Mouse (Mus musculus): ENCODE measurements around the gene Pitpna. TPM values are rescaled to one million over a fixed set of nuclear protein-coding genes. Genes with fewer than 3 reads are reported as not detected.

Pitpna gene
- 68.8 TPM for polyA plus RNA-seq (2014; fragmentation: Illumina TruSeq; extraction: RNeasy Lipid Tissue Mini Kit (QIAGEN cat#74804); ENCODE audit: low read depth, low replicate concordance)

GRCm38 (mm10) chr11:75587493-75588284, at the start of gene Pitpna:
Gene Pitpna, plus strand, starts transcription at chr11:75588097.

GRCm38 (mm10) chr11:75630645-75631229, 42.8 kb downstream of the Pitpna start, which contains the start of gene Inpp5k:
Gene Inpp5k, plus strand, starts transcription at chr11:75630988.

GRCm38 (mm10) chr11:75650311-75650710, 62.4 kb downstream of the Pitpna start, which contains the start of gene Myo1c:
Gene Myo1c, plus strand, starts transcription at chr11:75650504.

Other genes starting within 250 kb of the Pitpna start
- gene Rpa1, start 239.8 kb upstream of the Pitpna start, polyA plus RNA-seq (2014; fragmentation: Illumina TruSeq; extraction: RNeasy Lipid Tissue Mini Kit (QIAGEN cat#74804); ENCODE audit: low read depth, low replicate concordance), result 36.4 TPM
- gene Smyd4, start 239.7 kb upstream of the Pitpna start, polyA plus RNA-seq (2014; fragmentation: Illumina TruSeq; extraction: RNeasy Lipid Tissue Mini Kit (QIAGEN cat#74804); ENCODE audit: low read depth, low replicate concordance), result 4.8 TPM
- gene Serpinf1, start 165.4 kb upstream of the Pitpna start, polyA plus RNA-seq (2014; fragmentation: Illumina TruSeq; extraction: RNeasy Lipid Tissue Mini Kit (QIAGEN cat#74804); ENCODE audit: low read depth, low replicate concordance), result 171 TPM
- 74.4 TPM for gene Serpinf2, start 148.5 kb upstream of the Pitpna start, polyA plus RNA-seq (2014; fragmentation: Illumina TruSeq; extraction: RNeasy Lipid Tissue Mini Kit (QIAGEN cat#74804); ENCODE audit: low read depth, low replicate concordance)
- gene Wdr81, start 133.4 kb upstream of the Pitpna start, polyA plus RNA-seq (2014; fragmentation: Illumina TruSeq; extraction: RNeasy Lipid Tissue Mini Kit (QIAGEN cat#74804); ENCODE audit: low read depth, low replicate concordance), result 17.3 TPM
- 12.7 TPM for gene Tlcd2, start 126.4 kb upstream of the Pitpna start, polyA plus RNA-seq (2014; fragmentation: Illumina TruSeq; extraction: RNeasy Lipid Tissue Mini Kit (QIAGEN cat#74804); ENCODE audit: low read depth, low replicate concordance)
- gene Prpf8, start 101.3 kb upstream of the Pitpna start, polyA plus RNA-seq (2014; fragmentation: Illumina TruSeq; extraction: RNeasy Lipid Tissue Mini Kit (QIAGEN cat#74804); ENCODE audit: low read depth, low replicate concordance), result 65.6 TPM
- 5.7 TPM for gene Rilp, start 78.0 kb upstream of the Pitpna start, polyA plus RNA-seq (2014; fragmentation: Illumina TruSeq; extraction: RNeasy Lipid Tissue Mini Kit (QIAGEN cat#74804); ENCODE audit: low read depth, low replicate concordance)
- gene Scarf1, start 74.6 kb upstream of the Pitpna start, polyA plus RNA-seq (2014; fragmentation: Illumina TruSeq; extraction: RNeasy Lipid Tissue Mini Kit (QIAGEN cat#74804); ENCODE audit: low read depth, low replicate concordance), result 6.0 TPM
- 12.4 TPM for gene Slc43a2, start 56.4 kb upstream of the Pitpna start, polyA plus RNA-seq (2014; fragmentation: Illumina TruSeq; extraction: RNeasy Lipid Tissue Mini Kit (QIAGEN cat#74804); ENCODE audit: low read depth, low replicate concordance)
- 46.0 TPM for gene Inpp5k, start 42.9 kb downstream of the Pitpna start, polyA plus RNA-seq (2014; fragmentation: Illumina TruSeq; extraction: RNeasy Lipid Tissue Mini Kit (QIAGEN cat#74804); ENCODE audit: low read depth, low replicate concordance)
- gene Myo1c, start 62.4 kb downstream of the Pitpna start, polyA plus RNA-seq (2014; fragmentation: Illumina TruSeq; extraction: RNeasy Lipid Tissue Mini Kit (QIAGEN cat#74804); ENCODE audit: low read depth, low replicate concordance), result 88.9 TPM
- 59.6 TPM for gene Crk, start 91.2 kb downstream of the Pitpna start, polyA plus RNA-seq (2014; fragmentation: Illumina TruSeq; extraction: RNeasy Lipid Tissue Mini Kit (QIAGEN cat#74804); ENCODE audit: low read depth, low replicate concordance)
- gene Ywhae, start 144.8 kb downstream of the Pitpna start, polyA plus RNA-seq (2014; fragmentation: Illumina TruSeq; extraction: RNeasy Lipid Tissue Mini Kit (QIAGEN cat#74804); ENCODE audit: low read depth, low replicate concordance), result 323 TPM
- gene Doc2b, start 208.0 kb downstream of the Pitpna start, polyA plus RNA-seq (2014; fragmentation: Illumina TruSeq; extraction: RNeasy Lipid Tissue Mini Kit (QIAGEN cat#74804); ENCODE audit: low read depth, low replicate concordance), result 2.3 TPM